Mouse (Mus musculus): ENCODE results near the gene Maats1. TPM values are rescaled to one million over a fixed set of nuclear protein-coding genes. Genes with fewer than 3 reads are reported as not detected.

Maats1 gene
- polyA plus RNA-seq, 1 experiment, result 0.04 TPM

DNA sequence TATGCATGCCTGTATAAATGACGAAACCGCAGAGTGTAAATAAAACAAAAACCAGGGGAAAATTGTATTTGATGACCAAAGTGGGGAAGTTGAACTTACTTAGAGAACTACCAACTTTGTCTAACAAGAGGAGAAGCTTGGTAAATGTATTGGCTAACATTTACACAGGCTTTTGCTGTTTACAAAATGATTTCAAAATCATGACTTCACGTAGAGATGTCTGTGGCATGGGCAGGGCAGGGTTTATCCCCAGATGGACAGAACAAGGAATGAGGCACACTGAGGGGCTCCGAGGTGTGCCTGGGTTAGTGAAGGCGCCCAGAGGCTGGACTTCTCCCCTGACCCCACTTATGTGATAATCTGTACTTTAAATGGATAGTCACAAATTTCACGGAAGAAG lies 54.6 kb downstream of the Maats1 start:
- 89% methylated on average over 6 of the region's 6 CpGs for WGBS
- TF ChIP-seq CTCF (IDR thresholded peaks at IDR 0.05; ENCODE audit: extremely low read depth, insufficient read depth, insufficient read length, insufficient replicate concordance) (no peak), POLR2A (IDR thresholded peaks at IDR 0.05; ENCODE audit: low read depth, low read length) (no peak)
- no peak overlapping the region for H3K27ac ChIP-seq (ENCODE audit: insufficient read depth, low read length)
- H3K4me3 ChIP-seq (ENCODE audit: extremely low read depth, insufficient read depth, insufficient read length), result no peak overlapping the region
- H3K36me3 ChIP-seq (ENCODE audit: control insufficient read depth, insufficient read depth, low read length), result no peaks in the 10 kb centered on the region
- no peaks in the 10 kb centered on the region for H3K4me1 ChIP-seq (ENCODE audit: control insufficient read depth, insufficient read depth, insufficient read length)
- DNase-seq (ENCODE audit: low read depth in 1 of 2, low spot score in 2 of 2), result no peak
- H3K27me3 ChIP-seq (ENCODE audit: control insufficient read depth, insufficient read depth, low read length), result no peaks in the 10 kb centered on the region

DNA sequence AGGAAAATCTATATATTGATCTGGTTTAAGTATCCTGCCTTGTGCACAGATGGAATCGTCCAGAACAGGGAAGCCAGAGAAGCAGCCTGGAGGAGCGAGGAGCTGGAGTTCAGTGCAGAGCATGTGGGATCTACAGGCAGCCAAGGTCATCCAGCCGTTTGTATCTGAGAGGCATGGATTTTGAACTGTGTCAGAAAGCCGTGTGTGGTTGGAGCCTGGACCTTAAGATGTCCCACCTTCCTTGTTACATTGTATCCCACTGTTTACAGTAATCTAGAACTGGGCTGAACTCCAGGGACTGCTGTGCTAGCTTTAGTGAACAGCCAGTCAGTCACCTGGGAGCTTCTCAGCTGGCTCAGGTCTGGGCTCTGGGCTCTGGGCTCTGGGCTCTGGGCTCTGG lies 55.4 kb downstream of the Maats1 start:
- Histone ChIP-seq H3K27me3 (ENCODE audit: control insufficient read depth, insufficient read depth, low read length) (no peaks in the 10 kb centered on the region), H3K4me1 (ENCODE audit: control insufficient read depth, insufficient read depth, insufficient read length) (no peaks in the 10 kb centered on the region), H3K36me3 (ENCODE audit: control insufficient read depth, insufficient read depth, low read length) (no peaks in the 10 kb centered on the region), H3K27ac (ENCODE audit: insufficient read depth, low read length) (no peak overlapping the region), H3K4me3 (ENCODE audit: extremely low read depth, insufficient read depth, insufficient read length) (no peak overlapping the region)
- TF ChIP-seq CTCF (IDR thresholded peaks at IDR 0.05; ENCODE audit: extremely low read depth, insufficient read depth, insufficient read length, insufficient replicate concordance), result no peak
- TF ChIP-seq POLR2A (IDR thresholded peaks at IDR 0.05; ENCODE audit: low read depth, low read length), result no peak
- DNase-seq (ENCODE audit: low read depth in 1 of 2, low spot score in 2 of 2), result no peak
- 88% methylated on average over 4 of the region's 4 CpGs for WGBS

DNA sequence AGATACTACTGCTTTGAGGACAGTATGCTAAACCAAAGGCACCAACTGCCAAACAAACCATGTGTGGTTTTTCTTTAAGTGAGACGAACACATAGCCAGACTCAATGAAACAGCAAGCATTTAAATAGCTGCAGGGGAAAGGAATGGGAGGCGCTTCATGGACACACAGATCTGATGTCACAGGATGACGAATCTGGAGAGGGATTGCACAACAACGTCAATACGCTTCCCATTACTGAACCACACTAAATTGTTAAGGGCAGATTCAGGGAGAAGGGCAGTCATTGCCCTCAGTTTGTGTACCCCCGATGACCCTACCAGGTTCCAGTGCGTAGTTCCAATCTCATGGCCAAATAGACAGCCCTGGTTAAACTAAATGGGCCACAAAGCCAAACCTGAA lies 56.1 kb downstream of the Maats1 start:
- TF ChIP-seq CTCF (IDR thresholded peaks at IDR 0.05; ENCODE audit: extremely low read depth, insufficient read depth, insufficient read length, insufficient replicate concordance) (no peak), POLR2A (IDR thresholded peaks at IDR 0.05; ENCODE audit: low read depth, low read length) (no peak)
- H3K27ac ChIP-seq (ENCODE audit: insufficient read depth, low read length), result no peak overlapping the region
- H3K27me3 ChIP-seq (ENCODE audit: control insufficient read depth, insufficient read depth, low read length), result no peaks in the 10 kb centered on the region
- no peak overlapping the region for H3K4me3 ChIP-seq (ENCODE audit: extremely low read depth, insufficient read depth, insufficient read length)
- no peaks in the 10 kb centered on the region for H3K36me3 ChIP-seq (ENCODE audit: control insufficient read depth, insufficient read depth, low read length)
- 82% methylated on average over 7 of the region's 7 CpGs for WGBS
- DNase-seq (ENCODE audit: low read depth in 1 of 2, low spot score in 2 of 2), result no peak
- no peaks in the 10 kb centered on the region for H3K4me1 ChIP-seq (ENCODE audit: control insufficient read depth, insufficient read depth, insufficient read length)

DNA sequence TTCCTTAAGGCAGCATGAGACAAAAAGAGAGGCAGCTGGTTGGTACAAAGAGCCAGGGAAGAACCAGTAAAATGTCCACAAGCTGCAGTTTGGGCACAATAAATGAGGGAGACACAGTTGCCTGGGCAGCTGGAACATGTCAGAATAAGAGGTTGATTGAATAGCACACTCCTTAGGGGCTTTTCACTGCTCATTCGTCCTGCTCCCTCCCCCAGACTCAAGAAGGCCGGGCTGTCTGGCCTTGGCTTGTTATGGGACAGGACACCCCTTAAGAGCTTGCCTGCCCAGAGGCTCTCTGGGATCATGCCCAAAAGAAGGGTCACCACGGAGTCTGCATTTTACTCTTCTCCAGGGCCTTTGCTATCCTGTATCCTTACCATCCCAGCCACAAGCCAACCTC lies 58.6 kb downstream of the Maats1 start:
- Histone ChIP-seq H3K27ac (ENCODE audit: insufficient read depth, low read length) (no peak overlapping the region), H3K27me3 (ENCODE audit: control insufficient read depth, insufficient read depth, low read length) (no peaks in the 10 kb centered on the region), H3K4me3 (ENCODE audit: extremely low read depth, insufficient read depth, insufficient read length) (no peak overlapping the region), H3K36me3 (ENCODE audit: control insufficient read depth, insufficient read depth, low read length) (no peaks in the 10 kb centered on the region), H3K4me1 (ENCODE audit: control insufficient read depth, insufficient read depth, insufficient read length) (no peaks in the 10 kb centered on the region)
- no peak for TF ChIP-seq CTCF (IDR thresholded peaks at IDR 0.05; ENCODE audit: extremely low read depth, insufficient read depth, insufficient read length, insufficient replicate concordance)
- WGBS, result 81% methylated on average over 3 of the region's 3 CpGs
- no peak for DNase-seq (ENCODE audit: low read depth in 1 of 2, low spot score in 2 of 2)

DNA sequence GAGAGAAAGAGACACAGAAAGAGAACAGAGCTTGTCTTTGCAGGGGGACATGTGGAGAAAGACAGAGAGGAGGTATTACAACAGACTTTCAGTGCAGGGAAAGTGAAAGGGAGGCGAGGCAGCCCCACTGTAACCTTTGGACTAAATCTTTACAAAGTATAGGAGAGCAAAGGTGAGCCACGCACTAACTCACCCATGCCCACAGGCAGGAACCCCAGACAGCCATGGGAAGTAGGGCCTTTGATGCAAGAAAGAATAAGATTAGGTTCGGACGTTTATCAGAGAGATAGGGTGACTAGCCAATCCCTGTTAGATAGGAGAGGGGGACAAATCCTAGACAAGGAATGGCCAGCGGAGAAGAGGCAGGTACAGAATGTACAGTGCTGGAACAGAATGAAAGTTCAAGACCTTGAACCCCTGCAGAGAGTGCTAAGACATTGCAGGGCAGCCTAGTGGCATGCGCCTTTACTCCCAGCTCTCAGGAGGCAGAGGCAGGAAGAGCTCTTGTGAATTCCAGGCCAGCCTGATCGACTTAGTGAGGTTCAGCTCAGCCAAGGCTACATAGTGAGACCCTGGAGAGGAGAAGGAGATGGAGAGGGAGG lies 59.3 kb downstream of the Maats1 start:
- no peaks in the 10 kb centered on the region for H3K27me3 ChIP-seq (ENCODE audit: control insufficient read depth, insufficient read depth, low read length)
- WGBS, result 78% methylated on average over 7 of the region's 7 CpGs
- H3K36me3 ChIP-seq (ENCODE audit: control insufficient read depth, insufficient read depth, low read length), result no peaks in the 10 kb centered on the region
- H3K27ac ChIP-seq (ENCODE audit: insufficient read depth, low read length), result no peak overlapping the region
- TF ChIP-seq CTCF (IDR thresholded peaks at IDR 0.05; ENCODE audit: extremely low read depth, insufficient read depth, insufficient read length, insufficient replicate concordance), result no peak
- no peak for TF ChIP-seq POLR2A (IDR thresholded peaks at IDR 0.05; ENCODE audit: low read depth, low read length)
- DNase-seq (ENCODE audit: low read depth in 1 of 2, low spot score in 2 of 2), result no peak
- H3K4me3 ChIP-seq (ENCODE audit: extremely low read depth, insufficient read depth, insufficient read length), result no peak overlapping the region
- no peaks in the 10 kb centered on the region for H3K4me1 ChIP-seq (ENCODE audit: control insufficient read depth, insufficient read depth, insufficient read length)

DNA sequence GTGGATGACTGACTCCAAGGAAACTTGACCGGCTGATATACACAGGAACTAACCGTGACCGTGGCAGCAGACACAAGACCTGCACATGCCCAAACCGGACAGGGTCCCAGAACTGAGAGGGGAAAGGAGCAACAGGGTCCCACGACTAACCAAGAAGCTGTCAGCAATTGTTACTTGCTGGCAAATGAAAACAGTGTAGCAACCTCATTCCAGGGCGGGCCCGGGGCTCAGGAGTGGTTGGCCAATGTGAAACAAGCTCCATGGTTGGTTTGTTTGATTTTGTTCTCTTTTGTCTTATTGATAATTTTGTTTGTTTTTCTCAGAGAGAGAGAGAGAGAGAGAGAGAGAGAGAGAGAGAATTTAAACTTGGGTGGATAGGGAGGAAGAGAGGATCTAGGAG lies 61.0 kb downstream of the Maats1 start:
- no peaks in the 10 kb centered on the region for H3K27me3 ChIP-seq (ENCODE audit: control insufficient read depth, insufficient read depth, low read length)
- no peak overlapping the region for H3K27ac ChIP-seq (ENCODE audit: insufficient read depth, low read length)
- no peaks in the 10 kb centered on the region for H3K4me1 ChIP-seq (ENCODE audit: control insufficient read depth, insufficient read depth, insufficient read length)
- H3K4me3 ChIP-seq (ENCODE audit: extremely low read depth, insufficient read depth, insufficient read length), result no peak overlapping the region
- DNase-seq (ENCODE audit: low read depth in 1 of 2, low spot score in 2 of 2), result no peak
- TF ChIP-seq POLR2A (IDR thresholded peaks at IDR 0.05; ENCODE audit: low read depth, low read length) (no peak), CTCF (IDR thresholded peaks at IDR 0.05; ENCODE audit: extremely low read depth, insufficient read depth, insufficient read length, insufficient replicate concordance) (no peak)
- H3K36me3 ChIP-seq (ENCODE audit: control insufficient read depth, insufficient read depth, low read length), result no peaks in the 10 kb centered on the region
- WGBS, result 84% methylated on average over 7 of the region's 7 CpGs

DNA sequence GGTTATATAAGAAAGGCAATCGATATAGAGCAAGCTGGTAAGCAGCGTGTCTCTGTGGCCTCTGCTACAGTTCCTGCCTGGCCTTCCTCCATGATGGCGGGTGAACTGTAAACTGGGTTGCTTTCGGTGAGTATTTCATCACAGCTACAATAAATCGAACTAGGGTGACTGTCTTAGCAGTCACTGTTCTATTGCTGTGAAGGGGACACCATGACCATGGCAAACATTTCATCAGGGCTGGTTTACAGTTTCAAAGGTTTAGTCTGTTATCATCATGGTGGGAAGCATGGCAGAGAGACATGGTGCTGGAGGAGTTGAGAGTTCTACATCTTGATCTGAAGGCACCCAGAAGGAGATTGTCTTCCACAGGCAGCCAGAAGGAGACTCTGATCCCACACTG lies 62.1 kb downstream of the Maats1 start:
- TF ChIP-seq CTCF (IDR thresholded peaks at IDR 0.05; ENCODE audit: extremely low read depth, insufficient read depth, insufficient read length, insufficient replicate concordance) (no peak), POLR2A (IDR thresholded peaks at IDR 0.05; ENCODE audit: low read depth, low read length) (no peak)
- no peak for DNase-seq (ENCODE audit: low read depth in 1 of 2, low spot score in 2 of 2)
- no peak overlapping the region for H3K27ac ChIP-seq (ENCODE audit: insufficient read depth, low read length)
- 88% methylated on average over 5 of the region's 5 CpGs for whole genome bisulfite sequencing
- H3K4me1 ChIP-seq (ENCODE audit: control insufficient read depth, insufficient read depth, insufficient read length), result no peaks in the 10 kb centered on the region
- no peaks in the 10 kb centered on the region for H3K36me3 ChIP-seq (ENCODE audit: control insufficient read depth, insufficient read depth, low read length)
- H3K4me3 ChIP-seq (ENCODE audit: extremely low read depth, insufficient read depth, insufficient read length), result no peak overlapping the region
- no peaks in the 10 kb centered on the region for H3K27me3 ChIP-seq (ENCODE audit: control insufficient read depth, insufficient read depth, low read length)

All from spleen, adult 2 months (tissue).